Mouse (Mus musculus): ENCODE measurements around the gene Myh10.

Myh10 gene

DNA sequence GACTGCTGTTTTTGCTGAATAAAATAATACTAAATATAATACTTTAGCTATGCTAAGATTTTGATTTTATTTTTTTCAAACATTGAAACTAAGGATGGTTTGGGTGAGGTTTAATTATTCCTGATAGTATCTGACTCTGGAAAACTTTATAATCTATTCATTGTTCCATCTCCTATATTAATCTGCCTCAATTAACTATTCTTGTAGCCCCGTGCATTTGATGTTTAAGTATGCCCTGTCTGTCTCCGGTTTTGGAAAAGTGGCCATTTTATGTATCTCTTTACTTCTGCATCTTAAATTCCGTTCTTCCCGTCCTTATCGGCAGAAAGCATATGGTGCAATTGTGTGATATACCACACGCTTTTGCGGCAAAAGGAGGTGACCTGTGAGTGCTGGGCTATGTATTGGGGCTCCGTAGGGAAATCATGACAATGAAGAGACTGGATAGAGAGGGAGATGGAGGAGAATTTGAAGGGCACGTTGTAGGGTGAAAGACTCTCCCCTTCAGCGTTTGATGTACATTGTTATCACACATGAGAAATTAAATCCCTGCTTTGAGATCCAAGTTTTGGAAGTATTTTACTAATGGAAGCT is 2.2 kb downstream of the Myh10 start:
- DNase-seq = no peak

DNA sequence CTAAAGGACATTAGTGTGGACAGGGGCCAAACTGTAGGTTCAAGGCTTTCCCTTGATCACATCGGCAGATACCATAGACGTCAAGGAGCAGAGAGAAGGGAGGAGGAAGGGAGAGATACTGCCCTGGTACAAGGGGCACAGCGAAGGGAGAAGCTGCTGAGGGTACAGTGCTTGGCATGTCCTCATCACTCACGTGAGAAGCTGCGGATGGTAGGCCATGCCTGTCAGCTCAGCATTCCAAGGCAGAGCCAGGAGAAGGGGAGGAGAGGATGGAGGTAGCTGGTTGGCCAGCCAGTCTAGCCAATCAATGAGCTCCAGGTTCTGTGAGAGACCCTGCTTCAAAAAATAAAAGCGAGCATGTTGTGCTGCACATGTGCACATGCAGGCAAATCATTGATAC is 11.0 kb downstream of the Myh10 start:
- peak in 1 of 2 experiments; percentile 41 for DNase-seq

DNA sequence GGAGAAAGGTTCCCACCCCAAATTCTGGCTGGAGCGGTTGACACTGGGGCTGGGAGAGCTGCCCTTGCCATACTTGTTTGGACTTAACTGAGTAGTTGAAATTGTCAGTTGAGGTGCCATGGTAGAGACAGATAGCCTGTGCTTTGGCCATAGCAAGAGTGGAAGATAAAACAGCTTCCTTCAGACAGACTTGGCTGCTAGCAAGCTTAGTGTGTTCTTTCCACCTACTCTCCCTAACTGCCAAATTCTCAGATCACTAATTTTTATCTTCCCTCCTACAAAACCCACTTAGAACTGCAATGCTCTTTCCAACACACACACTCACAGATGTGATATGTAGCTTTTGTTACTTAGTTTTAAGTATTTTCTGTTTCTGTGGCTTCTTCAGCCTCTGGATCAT is 12.0 kb downstream of the Myh10 start:
- no peak for DNase-seq

DNA sequence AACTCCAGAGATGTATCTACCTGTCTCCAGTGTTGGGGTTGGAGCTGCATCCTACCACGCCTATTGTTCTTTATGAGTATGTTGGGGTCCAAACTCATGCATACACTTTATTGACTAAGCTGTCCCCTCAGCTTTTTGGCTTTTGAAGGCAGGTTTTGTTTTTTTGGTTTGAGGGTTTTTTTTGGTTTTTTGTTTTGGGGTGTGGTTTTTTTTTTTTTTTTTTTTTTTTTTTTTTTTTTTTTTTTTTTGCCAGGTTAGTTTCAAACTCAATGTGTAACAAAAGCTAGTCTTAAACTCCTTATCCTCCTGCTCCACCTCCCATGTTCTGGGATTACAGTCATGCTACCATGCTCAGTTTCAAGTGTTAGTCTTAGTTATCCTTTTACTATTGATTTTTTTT is 12.9 kb downstream of the Myh10 start:
- DNase-seq = no peak

DNA sequence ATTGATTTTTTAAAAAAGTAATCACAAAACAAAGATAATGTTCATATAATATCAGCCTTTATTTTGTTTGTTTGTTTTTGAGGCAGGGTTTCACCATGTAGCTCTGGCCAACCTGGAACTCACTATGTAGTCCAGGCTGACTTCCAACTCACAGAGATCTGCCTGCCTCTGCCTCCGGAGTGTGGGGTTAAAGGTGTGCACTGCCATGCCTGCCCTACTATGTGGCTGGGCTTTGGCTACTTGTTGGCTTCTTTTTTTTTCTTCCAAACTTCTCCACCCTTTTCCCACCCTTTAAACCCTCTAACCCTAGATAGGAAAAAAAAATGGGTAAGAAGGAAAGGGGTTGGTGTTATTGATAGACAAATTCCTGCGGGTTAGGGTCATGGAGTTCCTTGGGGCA is 13.5 kb downstream of the Myh10 start:
- DNase-seq = no peak

DNA sequence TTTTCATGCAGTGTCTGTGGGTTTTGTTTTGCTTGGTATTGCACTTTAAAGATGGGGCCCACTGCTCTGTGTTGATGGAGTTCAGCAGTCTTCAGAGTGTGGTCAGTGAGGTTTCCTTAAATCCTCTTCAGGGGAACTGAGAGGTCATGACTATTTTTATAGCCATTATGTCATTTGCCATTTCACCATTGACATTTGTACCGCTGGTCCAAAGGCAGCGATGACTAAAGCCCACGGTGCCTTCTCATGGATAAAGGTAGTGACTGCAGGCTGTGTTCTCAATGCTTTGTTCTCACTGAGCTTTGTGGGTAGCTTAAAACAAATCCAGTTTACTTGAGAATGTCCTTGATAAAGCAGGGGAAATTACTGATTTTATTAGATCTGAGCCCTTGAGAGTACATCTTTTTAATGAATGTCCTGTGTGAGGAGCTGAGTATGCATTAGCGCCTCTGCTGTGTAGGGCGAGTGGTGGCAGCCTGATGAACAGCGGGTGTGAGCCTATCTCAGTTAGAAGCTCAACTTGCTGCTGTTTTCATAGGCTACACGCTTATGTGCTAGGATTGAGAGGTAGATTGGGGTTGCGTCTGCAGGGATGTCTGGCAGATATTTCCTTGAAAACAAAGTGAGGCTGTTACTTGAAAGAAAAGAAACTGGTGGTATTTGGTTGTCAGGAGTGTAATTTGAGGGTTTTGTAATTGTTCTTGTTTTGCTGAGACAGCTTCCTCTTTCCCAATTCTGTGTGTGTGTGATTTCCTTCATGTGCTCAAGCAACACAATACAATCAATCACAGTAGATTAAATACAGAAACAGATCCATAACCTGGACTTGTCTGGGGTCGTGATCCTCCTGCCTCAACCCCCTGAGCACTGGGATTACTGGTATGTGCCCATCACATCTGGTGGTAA is 15.4 kb downstream of the Myh10 start:
- DNase-seq = peak in 1 of 2 experiments; percentile 15

DNA sequence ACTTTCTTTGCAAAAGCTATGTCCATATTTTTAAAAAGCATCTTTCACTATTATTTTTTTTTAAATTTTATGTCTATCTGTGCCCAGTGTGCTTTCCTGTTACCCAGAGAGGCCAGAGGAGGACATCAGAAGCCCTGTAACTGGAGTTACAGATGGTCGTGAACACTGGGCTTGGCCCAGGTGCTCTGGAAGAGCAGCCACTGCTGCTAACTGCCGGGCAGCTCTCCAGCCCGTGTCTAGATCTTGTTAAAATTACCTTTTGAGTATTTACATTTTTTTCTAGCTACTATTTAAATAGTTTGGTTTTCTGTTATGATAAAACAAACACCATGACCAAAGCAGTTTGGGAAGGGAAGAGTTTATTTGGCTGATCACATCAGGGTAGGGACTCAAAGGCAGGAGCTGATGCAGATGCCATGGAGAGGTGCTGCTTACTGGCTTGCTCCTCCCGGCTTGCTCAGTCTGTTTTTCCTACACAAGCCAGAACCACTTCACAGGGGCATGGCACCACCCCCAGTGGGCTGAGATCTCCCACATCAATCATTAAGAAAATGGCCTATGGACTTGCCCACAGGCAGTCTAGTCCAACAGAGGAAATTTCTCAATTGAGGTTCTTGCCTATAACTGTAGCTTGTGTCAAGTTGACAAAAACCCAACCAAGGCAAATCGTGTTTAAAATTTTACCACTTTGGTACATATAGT is 16.7 kb downstream of the Myh10 start:
- peak in 1 of 2 experiments; percentile 28 for DNase-seq

DNA sequence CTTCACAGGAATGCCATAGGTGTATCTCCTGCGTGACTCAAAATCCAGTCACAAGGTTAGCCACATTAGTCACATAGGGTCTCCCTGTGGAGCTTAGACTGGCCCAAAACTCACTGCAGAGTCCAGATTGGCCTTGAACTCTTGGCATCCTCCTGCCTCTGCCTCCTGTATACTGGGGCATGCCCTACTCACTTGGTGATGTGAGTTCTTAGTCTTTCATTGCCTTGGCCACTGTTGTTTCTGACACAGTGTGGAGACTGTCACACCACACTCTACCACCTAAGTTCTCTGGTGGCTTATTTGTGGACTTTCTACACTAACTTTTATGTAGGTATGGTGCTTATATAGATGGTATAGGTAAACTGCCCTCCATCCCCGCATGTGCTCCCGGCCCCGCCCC is 24.8 kb downstream of the Myh10 start:
- DNase-seq = no peak

DNA sequence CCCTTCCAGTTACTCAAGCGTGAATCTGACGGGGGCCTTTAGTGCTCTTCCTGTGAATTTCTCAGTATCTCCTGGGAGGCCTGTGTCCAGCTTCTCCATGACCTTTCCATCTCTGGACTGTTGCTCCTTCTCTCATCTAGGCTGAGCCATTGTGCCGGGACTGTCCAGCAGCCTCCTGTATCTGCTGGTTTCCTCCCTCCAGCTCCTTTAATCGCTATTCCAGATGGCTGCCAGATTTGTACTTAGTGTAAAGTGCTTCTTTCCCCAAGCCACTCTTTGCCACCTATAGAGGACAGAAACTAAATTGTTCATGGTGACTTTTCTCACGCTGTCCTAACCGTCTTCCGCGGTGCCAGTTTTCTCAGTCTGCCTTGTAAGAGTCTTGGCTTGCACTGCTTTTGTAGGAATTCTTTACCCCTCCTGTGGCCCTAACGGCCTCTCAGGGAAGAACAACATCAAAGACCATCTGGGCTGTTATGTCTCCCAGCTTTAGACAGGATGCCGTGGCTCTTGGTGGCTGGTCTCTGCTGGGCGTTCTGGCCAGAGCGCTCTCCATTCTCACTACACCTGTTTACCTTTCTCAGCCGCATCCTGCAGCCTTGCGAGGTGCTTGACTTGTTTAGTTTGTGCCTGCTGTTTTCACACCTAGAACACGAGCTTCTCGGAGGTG is 25.9 kb downstream of the Myh10 start:
- DNase-seq = no peak

DNA sequence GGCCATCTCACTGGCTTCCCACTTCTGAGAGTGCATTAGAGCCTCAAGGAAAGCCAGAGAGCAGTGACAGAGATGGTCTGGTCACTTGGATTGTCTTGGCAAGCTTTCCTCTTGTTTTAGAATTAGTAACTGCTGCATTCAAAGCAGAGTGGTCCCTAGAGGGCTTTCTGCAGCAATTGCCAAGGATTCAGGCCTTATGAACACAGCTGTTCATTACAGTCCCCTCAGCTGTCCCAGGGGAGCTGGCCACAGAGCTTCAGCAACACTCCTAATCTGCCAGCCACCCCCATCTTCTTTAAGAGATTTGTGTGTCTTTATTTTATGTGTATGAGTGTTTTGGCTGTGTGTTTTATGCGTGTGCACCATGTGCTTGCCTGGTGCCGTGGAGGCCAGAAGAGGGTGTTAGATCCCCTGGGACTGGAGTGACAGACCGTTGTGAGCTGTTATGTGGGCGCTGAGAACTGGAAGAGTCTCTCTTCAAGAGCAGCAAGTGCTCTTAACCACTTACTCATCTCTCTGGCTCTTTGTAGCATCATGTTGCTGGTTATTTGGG is 27.8 kb downstream of the Myh10 start:
- peak; percentile 29 to 48 for DNase-seq

DNA sequence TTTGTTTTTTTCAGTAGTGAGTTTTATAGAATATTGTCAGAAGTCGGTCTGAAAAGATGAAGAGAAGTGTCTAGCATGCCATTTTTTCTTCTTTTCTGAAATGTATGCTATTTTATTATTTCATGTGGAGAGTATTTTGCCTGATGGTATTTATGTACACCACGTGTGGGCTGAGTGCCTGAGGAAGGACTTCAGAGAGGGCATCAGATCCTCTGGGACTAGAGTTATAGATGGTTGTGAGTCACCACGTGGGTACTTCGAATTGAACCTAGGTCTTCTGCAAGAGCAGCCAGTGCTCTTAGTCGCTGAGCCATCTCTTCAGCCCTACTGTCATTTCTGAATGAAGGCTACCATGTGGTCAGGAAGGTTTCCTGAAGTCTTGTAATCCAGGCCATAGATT is 28.4 kb downstream of the Myh10 start:
- DNase-seq = no peak

DNA sequence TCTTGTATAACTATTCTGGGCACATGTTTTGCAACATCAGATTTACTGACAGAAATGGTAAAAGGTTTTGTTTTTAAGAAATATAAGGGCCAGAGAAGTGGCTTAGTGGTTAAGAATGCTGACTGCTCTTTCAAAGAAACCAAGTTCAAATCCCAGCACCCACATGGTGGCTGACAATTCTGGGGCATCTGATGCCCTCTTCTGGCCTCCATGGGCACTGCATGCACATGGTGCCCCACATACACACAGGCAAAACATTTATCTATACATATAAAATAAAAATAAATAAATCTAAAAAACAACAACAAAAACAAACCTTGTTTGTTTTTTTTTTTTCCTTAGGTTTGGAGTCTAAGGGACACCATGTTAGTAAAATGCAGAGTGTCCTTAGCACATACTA is 32.8 kb downstream of the Myh10 start:
- peak in 1 of 2 experiments; percentile 28 for DNase-seq

DNA sequence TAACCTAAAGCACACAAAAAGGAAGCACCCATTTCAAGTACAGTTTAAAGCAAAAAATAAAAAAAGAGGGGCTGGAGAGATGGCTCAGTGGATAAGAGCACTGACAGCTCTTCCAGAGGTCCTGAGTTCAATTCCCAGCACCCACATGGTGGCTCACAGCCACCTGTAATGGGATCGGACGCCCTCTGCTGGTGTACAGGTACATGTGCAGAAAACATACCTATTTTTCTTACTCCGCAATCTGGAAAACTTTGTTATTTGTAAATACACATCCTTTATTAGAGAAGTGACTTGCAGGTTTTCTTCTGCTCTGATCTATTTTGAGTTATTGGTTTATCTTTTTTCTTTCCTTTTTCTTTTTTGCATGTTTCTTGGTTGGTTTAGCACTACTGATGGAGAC is 37.3 kb downstream of the Myh10 start:
- no peak for DNase-seq

DNA sequence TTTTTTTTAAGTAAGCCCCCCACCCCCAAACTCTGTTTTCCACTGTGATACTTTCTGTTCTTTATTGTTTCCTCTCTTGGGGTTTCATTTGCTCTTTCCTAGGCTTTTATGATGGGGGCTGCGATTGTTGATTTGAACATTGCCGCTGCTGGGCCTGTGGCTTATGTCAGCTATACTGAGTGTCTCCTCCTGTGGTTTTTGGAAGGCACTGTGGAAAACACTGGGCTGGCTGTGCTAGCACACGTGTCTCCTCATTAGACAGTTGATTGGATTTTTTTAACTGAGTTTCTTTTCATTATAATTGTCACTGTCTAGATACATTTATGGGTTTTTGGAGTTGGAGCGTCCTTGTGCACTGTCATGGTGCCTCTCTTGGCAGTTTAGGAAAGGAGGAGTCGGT is 39.4 kb downstream of the Myh10 start:
- no peak for DNase-seq

DNA sequence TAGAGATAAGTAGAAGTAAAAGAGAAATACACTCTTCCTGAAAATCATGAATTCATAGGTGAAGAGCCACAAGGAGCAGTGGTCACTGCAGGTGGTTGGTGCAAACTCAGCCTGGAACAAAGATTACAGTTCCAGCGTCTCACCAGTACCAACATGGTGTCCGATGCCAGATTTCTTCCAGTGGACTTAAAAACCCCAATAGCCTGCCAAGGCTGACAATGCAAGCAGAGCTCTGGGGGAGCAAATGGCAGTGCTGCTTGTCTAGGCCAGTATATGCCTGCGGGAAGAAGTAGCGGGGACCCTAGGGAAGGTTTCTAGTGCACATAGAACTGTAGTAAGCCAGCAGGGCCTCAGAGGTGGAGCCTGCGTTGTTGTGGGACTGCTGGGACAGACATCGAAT is 40.7 kb downstream of the Myh10 start:
- DNase-seq = no peak

DNA sequence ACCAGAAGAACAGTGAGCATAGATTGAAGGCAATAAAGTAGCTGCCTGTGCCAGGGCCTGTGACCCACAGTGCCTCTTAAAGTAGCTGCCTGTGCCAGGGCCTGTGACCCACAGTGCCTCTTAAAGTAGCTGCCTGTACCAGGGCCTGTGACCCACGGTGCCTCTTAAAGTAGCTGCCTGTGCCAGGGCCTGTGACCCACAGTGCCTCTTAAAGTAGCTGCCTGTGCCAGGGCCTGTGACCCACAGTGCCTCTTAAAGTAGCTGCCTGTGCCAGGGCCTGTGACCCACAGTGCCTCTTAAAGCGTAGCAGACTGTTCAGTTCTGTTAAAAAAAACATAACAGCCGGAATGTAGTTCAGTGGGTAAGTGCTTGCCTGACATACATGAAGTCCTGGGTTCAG is 42.0 kb downstream of the Myh10 start:
- DNase-seq = peak in 1 of 2 experiments; percentile 38

DNA sequence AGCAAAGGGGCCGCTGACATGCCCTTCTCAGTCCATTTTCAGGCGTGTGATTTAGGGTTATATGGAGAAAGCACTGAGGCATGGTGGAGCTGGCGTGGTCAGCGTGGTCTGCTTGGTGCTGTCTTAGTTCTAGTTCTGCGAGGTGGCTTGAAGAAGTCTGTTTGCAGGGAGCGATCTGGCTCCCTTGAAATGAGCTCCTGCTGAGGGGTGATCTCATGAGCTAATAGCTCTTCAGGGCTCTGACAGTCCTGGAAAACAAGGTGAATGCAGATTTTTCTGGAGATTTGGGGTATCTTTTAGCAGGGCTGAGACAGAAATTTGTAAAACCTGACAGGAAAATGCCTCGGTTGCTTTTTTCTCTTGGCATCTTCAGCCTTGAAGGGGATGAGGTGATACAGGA is 48.1 kb downstream of the Myh10 start:
- DNase-seq = no peak

DNA sequence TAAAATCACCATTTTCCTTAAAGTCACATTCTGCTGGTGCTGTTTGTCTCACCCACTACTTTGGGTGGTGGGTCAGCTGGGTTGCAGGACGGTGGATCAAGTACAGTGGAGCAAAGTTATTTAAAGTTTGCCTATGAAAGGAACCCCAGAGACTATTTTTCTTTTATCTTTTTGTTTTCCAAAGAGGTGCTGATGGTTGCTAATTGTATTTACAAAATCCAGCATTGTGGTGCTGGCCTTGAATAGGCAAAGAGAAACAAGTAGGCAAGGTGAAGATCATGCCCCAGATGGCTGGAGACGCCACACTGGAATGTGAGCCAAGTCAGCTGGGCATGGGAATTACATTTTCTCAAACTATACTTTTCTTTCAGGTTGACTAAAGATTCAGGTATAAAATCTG is 51.3 kb downstream of the Myh10 start:
- DNase-seq = no peak

DNA sequence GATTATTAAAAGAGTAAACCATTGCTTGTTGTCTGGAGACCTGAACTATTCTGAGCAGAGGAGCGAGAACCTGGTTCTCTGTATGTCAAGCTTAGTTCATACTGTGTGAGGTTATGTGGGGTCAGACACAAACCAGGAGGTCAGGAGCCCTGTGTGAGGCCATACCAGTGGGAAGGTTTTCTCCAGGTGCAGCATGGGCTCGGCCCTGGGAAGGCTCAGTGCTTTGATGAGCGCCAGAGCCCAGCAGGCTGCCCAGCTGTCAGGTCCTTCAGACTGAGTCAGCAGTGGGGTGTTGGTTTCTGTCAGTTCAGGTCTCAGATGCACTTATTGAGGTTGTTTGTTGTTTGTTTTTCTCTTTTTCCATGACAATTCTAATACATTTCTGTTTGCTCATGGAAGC is 52.8 kb downstream of the Myh10 start:
- no peak for DNase-seq

DNA sequence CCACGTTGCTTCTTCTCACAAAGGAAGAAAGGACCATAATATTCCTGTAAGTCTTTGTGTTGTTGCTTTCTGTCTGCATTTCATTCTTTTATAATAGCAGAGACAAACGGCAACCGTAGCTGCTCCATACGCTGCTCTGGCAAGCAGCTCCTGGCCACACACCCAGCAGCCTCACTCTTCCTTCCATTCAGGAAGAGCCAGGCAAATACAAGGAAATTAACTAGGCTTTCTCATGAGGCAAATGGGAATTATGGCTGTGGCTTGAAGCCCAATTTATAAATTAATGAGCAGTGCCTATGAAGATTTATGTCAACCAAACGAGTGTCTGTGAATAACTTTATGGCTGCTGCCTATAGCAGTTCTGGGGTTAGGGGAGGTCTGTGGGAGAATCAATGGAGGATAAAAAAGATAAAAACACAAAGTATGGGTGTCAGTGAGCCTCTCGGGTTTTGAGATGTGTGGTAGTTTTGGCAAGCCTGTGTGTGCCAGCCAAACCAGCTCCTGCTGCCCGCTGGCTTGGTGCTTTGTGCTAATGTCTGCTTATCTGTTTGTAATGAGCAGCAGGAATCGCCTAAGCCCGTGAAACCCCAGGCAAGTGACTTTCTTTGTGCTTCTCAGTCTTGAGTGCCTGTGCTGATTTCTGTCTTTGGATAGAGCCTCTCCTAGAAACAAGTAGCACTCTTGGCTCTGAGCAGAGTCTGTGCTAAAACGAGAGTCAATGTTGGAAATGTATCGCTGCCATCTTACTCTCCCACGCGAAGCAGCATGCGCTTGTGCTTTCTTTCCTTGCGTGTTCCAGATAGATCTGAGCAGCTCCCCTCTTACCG is 54.2 kb downstream of the Myh10 start:
- DNase-seq = no peak

DNA sequence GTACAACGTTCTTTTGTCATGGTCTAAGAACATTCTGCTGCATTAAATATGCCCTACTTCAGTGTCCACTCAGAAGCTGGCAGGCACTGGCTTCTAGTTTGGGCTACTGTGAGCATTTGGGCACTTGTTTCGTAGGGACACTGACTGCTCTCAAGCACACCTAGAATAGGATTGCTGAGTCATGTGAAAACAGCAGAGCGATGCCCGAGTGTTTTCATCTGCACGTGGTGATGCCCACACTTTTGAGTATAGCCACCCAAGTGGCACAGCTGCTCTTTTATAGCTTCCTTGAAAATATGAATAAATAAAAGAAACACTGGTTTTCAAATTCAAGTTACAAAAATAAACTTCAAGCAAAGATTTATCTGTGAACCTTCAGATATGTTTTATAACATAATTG is 56.8 kb downstream of the Myh10 start:
- DNase-seq = no peak

DNA sequence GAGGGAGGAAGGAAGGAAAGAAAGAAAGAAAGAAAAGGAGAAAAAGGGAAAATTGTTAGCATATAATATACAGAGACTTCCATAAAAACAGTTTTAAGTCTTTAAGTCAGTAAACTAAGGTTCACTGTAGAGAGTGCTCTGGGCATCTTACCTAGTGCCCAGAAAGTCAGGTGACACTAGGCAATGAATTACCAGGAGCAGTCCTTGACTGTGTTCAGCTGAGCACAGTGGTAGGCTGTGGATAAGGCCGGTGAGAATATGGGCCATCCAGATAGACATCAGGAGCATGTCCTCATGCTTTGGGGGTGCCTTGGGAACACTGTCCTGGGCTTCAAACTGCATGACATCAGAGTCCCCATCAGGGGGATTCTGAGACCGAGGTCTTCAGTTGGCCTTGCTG is 58.8 kb downstream of the Myh10 start:
- peak; percentile 55 to 73 for DNase-seq
